Mouse (Mus musculus) kidney, adult 18-20 months (tissue): ENCODE results near the gene Mfsd9.
"Not testable (repeated sequence)": the region's sequence is repeated elsewhere in the genome, so short reads cannot be mapped to it uniquely, and the experiment has no call there.

ENCODE experiments used
- DNase-seq: peaks from one replicate; pipeline ENCODE4 v3.0.0; 2021

Gene Mfsd9

GRCm38 (mm10) chr1:40776763-40777162, 13.7 kb downstream of the Mfsd9 start:
- DNase-seq = no peak

DNA sequence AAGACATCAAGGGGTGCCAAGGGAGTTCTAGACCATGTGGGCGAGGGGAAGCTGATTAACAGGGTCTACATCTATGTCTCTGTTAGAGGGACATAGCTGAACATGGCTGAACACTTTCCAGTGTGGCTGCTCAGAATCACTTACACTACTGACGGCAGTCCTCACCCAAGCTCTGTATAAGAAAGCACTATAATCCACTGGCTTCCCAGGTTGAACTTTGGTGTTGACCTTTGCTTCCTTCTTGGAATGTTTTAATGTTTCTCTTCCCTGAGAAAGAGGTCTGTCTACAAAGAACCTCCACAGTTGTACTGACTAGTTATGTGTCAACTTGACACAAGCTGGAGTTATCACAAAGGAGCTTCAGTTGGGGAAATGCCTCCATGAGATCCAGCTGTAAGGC, 14.4 kb downstream of the Mfsd9 start:
- DNase-seq = peak; percentile 25

DNA sequence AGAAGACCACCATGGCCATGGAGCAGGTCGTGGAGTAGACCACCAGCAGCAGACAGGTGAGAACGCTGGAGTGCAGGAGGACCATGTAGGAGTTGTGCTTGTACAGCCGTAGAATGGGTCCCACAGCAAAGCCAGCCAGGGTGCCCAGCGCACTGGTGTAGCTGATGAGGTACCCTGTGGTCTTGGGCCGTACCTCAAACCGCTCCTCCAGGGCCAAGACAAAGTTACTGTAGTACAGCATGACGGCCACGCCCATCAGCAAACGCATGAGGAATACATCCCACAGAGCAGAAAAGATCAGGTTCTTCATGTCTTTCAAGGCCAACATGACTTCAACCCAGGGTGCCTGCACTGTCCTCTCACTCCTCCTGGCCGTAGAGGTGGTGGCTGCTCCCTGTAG, 16.4 kb downstream of the Mfsd9 start:
- no peak for DNase-seq

DNA sequence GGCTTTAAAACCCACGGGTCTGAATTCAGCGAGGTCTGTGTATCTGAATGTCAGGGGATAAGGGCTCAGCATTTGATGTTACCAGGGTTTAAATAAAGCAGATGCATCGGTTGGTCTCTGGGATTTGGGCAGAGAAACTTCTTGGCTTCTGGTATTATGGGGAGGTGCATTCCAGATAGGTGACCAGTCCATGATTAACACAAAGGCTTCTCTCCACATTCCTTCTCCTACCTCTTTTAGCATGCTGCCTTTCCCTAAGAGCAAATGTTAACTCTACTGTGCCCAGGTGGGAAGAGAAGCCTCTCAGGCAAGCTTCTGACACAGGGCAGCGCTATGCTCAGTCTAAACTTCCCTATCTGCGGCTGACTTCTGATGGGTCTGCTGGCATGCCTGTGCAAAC, 17.3 kb downstream of the Mfsd9 start:
- no peak for DNase-seq

DNA sequence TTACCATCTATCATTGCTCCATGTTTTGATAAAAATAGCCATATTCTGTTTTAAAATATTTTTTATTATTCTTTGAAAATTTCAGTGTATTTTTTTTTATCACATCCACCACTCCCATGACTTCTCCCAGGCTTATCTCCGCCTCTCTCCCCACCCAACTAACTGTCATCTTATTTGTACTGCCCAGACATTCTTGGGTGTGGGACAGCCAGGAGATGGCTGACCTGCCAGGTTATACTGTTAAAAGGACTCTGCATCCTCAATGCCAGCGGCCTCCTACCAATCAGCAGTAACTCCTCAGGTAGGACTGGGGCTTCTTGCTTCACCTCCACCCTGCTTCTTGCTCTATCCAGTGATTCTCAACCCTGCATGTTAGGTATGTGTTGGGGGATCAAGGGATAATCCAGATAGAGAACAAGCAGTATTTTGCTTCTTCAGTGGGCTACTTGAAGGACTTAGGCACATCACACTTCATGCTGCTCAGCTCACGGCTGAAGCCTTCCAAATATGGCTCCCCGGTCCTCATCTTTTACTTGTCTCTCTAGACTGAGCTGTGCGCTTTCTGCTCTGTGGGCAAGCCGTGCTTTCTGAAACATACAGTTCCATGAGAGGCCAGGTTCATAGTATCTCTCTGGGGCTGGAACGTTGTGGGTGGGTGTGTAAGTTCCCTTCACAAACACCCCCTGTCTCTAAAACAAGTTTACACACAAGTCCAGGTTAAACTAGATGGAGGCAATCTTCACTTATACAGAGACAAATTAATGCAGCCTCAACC, 19.1 kb downstream of the Mfsd9 start:
- DNase-seq = no peak

DNA sequence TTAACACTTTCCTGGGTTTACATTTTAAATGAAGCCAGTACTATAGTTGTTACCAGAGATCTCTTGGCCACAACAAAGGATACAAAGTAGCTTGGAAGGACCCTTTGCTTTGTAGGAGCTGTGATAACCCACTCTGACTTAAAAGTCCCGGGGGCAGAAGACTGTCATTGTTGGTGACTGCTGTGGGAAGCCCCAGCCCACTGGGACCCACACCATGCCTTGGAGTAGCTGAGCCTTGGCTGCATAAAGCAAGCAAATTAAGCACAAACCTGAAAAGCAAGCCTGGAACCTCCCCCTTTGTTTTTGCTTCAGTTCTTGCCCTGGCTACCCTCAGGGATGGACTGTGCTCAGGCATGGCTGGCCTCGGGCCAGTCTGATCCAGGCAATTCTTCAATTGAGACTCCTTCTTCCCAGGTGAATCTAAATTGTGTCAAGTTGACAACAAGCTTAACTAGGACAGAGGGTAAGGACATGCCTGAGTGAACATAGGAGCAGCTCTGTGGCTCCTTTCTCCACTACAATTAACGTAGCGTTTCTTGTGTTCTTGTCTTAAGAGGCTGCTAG, 21.1 kb downstream of the Mfsd9 start:
- DNase-seq = peak; percentile 71

- DNase-seq = peak; percentile 76
These were observed 21.9 kb downstream of the Mfsd9 start for GRCm38 (mm10) chr1:40768606-40769005.

DNA sequence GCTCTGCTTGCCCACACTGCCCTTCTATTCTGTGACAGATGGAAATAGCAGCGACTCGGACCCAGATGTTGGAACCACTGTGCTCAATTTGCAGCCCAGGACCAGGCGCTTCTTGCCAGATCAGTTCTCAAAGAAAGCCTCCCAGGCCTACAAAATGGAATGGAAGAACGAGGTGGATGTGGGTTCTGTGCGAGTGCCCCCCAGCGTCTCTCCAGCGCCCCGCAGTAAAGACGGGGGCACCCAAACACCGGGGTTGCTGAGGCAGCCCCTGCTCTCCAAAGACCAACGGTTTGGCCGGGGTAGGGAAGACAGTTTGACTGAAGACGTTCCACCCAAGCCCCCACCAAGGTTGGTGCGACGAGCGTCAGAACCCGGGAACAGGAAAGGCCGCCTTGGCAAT, 22.9 kb downstream of the Mfsd9 start:
- DNase-seq = no peak

- DNase-seq = no peak
These were observed 25.0 kb downstream of the Mfsd9 start for GRCm38 (mm10) chr1:40765521-40765920.

DNA sequence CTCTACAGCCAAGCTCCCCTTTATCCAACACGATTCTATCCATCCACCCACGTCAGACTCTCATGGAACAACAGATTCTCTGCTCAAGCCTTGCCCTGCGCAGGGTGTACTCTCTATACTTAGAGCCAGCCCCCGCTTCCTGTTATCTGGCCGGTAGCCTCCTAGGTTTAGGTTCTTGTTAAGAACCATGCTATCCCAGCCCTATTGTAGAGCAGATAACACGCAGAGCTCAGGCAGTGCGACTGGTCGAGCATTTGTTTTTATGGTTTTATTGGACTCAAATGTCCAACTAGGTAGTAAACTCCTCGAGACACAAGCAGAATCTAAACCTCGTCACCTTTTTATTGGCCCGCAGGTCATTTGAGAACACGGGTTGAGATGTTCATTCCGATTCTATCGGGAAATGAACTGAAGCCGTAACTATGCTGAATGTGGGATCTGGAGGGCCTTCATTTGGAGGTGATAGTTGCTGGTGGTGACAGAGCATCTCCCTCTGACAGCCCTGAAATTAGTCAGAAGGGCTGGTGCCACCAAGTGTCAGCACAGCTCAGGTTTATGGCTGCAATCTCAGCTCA, 25.7 kb downstream of the Mfsd9 start:
- DNase-seq = no peak

DNA sequence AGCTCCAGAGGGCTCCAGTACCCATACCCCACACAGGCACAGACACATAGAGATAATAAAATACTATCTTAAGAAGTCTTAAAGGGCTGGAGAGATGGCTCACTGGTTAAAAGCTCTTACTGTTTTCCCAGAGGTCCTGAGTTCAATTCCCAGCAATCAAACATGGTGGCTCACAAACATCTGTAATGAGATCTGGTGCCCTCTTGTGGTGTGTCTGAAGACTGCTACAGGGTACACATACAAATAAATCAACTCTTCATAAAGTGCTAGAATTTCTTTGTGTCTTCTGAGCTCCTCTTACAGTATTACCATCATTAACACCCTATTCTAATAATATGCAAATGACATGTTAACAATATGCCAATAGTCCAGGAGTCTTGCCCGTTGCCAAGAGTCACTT, 26.4 kb downstream of the Mfsd9 start:
- no peak for DNase-seq

DNA sequence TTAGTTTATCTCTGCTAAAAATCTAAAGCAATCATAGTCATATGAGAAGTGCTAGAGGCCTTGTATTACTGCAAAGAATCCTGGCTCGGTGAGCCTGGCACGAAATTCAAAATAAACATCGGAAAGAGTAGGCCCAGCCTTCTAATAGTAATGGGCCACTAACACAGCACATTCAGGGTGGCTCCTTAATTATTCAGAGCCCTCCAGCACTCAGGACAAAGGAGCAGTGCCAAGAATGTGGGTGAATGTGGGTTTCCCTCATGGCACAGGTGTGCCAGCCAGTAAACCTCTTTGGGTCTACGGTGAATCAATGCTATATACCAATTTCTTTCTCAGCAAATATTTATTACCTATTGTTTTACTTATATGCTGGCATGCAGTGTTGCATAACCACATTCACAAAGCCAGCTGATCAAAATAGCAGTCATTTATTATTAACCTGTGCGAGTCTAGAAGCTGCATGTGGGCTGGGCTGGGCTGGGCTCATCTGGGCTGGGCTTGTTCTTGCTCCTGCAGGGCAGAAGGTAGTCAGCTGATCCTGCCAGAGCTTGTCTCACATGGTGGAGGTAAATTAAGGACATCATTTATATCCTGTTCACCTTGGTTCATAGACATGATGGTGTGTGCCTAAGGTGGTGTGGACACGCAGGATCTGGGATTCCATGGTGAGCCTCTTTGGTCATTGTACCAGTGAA, 30.6 kb downstream of the Mfsd9 start:
- peak; percentile 62 for DNase-seq

DNA sequence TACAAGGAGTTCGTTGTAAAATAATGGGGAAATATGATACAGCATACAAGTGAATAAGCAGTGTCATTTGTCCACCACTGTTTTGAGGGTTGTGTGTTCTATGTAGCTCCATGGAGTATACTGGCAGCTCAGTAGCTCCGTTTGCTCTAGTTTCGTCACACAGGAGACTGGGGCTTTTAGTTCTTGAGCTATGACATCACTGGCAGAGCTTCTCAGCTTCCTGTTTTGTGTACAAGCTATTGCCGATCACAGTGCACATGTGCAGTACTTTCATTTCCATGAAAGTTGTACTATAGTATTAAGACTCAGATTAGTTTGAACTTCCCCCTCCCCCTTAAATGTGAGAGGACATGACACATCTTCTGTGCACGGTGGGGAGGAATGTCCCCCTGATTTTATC, 44.4 kb downstream of the Mfsd9 start:
- no peak for DNase-seq

GRCm38 (mm10) chr1:40740739-40741138, 49.7 kb downstream of the Mfsd9 start:
- no peak for DNase-seq

DNA sequence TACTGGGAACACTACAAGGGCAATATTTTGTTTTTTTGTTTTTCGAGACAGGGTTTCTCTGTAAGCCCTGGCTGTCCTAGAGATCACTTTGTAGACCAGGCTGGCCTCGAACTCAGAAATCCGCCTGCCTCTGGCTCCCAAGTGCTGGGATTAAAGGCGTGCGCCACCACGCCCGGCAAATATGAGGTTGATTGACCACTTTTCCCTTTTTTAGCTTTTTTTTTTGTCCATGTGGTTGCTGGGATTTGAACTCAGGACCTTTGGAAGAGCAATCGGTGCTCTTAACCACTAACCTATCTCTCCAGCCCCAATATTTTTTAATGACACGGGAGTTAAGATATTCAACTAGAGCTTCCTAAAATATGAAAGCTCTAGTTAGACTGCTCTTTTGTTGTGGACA, 52.2 kb downstream of the Mfsd9 start:
- DNase-seq = not testable (repeated sequence)

GRCm38 (mm10) chr1:40737671-40738070, 52.8 kb downstream of the Mfsd9 start:
- DNase-seq = no peak

DNA sequence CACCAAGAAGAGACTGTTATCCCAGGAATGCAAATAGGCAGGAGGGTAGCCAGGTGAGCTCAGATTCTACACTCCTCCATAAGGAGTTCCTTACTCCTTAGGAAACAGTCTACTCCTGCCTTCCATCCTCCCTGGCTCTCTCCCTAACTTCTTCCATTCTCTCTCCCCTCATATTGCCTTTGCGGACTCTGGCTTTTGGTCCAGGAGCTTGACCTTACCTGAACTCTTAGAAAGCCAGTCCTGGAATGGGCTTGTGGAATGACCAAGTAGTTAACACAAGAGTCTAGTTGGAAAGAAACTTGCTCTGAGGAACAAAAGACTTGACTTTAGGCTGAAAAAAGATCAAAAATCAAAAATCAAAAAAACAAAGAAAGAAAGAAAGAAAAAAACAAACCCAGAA, 61.9 kb downstream of the Mfsd9 start:
- DNase-seq = no peak

GRCm38 (mm10) chr1:40727404-40727803, 63.1 kb downstream of the Mfsd9 start:
- no peak for DNase-seq

DNA sequence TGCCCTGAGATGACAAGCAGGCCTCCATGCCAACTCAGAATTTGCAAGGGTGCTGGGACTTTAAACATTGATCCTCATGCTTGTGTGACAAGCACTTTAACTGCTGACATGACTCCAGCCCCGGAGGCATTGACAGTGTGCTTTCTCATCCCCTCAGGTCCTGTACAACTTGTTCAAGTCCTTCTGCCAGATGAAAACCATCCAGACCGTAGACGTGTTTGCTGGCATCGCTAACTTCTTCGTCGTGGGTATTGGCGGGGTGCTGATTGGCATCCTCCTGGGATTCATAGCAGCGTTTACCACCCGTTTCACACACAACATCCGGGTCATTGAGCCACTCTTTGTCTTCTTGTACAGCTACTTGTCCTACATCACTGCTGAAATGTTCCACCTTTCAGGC, 64.4 kb downstream of the Mfsd9 start:
- no peak for DNase-seq
